Mouse (Mus musculus) liver, embryonic 11.5 days (tissue): ENCODE data around the gene Cirbp. TPM values are rescaled to one million over a fixed set of nuclear protein-coding genes. Genes with fewer than 3 reads are reported as not detected.
A peak's percentile ranks its signal among the peaks of the same experiment; 100 is the strongest.

Experiments
- ATAC-seq: fragments of 200-750 bp; cut with Nextera tagmentation; replicated peaks from 2 replicates; pipeline ENCODE4 v1.8.0; 2017; ENCODE audit warnings: moderate number of reproducible peaks, mild to moderate bottlenecking, moderate TSS enrichment, moderate library complexity; ENCODE audit not compliant: low FRiP score
- DNase-seq: peaks from one replicate; pipeline ENCODE4 v3.0.0-alpha.2; 2017; ENCODE audit warnings: low spot score
- H3K27ac ChIP-seq: fragments of 300-500 bp; sonication (generic); 2 replicates; pipeline ENCODE4 v1.5.1; 2014; ENCODE audit warnings: mild to moderate bottlenecking, low read depth, low read length, control low read depth
- H3K27me3 ChIP-seq: fragments of 300-500 bp; sonication (generic); replicated peaks from 2 replicates; pipeline ENCODE4 v1.6.1; 2014; ENCODE audit warnings: low read length, mixed read lengths; ENCODE audit not compliant: control insufficient read depth, insufficient read depth
- H3K36me3 ChIP-seq: fragments of 300-500 bp; sonication (generic); 2 replicates; pipeline ENCODE4 v1.6.1; 2014; ENCODE audit warnings: mild to moderate bottlenecking, low read length, moderate library complexity, mixed read lengths; ENCODE audit not compliant: control insufficient read depth, insufficient read depth
- H3K4me1 ChIP-seq: fragments of 300-500 bp; sonication (generic); replicated peaks from 2 replicates; pipeline ENCODE4 v1.6.1; 2014; ENCODE audit warnings: low read length, mixed read lengths; ENCODE audit not compliant: control insufficient read depth, insufficient read depth
- H3K4me2 ChIP-seq: fragments of 300-500 bp; sonication (generic); 2 replicates; pipeline ENCODE4 v1.6.1; 2014; ENCODE audit warnings: mild to moderate bottlenecking, control low read depth, moderate library complexity
- H3K4me3 ChIP-seq: fragments of 300-500 bp; sonication (generic); 2 replicates; pipeline ENCODE4 v1.5.1; 2014; ENCODE audit warnings: low read depth, low read length, control low read depth
- H3K9ac ChIP-seq: fragments of 300-500 bp; sonication (generic); 2 replicates; pipeline ENCODE4 v1.6.1; 2014; ENCODE audit warnings: low read depth, low read length, control low read depth
- H3K9me3 ChIP-seq: fragments of 300-500 bp; sonication (generic); 2 replicates; pipeline ENCODE4 v1.6.1; 2016; ENCODE audit warnings: low read length, inconsistent platforms, mixed read lengths; ENCODE audit not compliant: control insufficient read depth
- WGBS: fragments of 180-500 bp; shearing (Covaris S2); extraction: QIAGEN DNeasy Blood & Tissue Kit; methylation state at CpG from one replicate; pipeline ENCODE4 v1.1.7; 2014; 5-methylcytosine and 5-hydroxymethylcytosine counted together
- polyA plus RNA-seq: library from polyadenylated mRNA; unstranded; fragments of >200 nt; fragmentation: Nextera tagmentation; extraction: Ambion mirVana; gene quantifications from 2 replicates; pipeline ENCODE4 v1.2.1, GENCODE M21; 2014

The Cirbp gene
- polyA plus RNA-seq, result 22.5 and 25.1 TPM in 2 replicates

GRCm38 (mm10) chr10:80165392-80166128 lies at the start of gene Cirbp:
Gene Cirbp, plus strand, starts transcription at chr10:80165985.
- Histone ChIP-seq H3K27ac (peak within 1 kb of the TSS; percentile 65; the same call in 1 of the 2 replicates), H3K9me3 (no peaks in the 10 kb centered on the region), H3K27me3 (no peaks in the 10 kb centered on the region), H3K9ac (peak within 1 kb of the TSS; percentile 59), H3K4me2 (peak within 1 kb of the TSS; percentile 84), H3K4me1 (peaks cover 66% of the 10 kb centered on the region), H3K4me3 (peak within 1 kb of the TSS; percentile 84), H3K36me3 (peaks cover 7% of the 10 kb centered on the region)
- no peak for DNase-seq
- no peak for ATAC-seq
- WGBS, result 19% methylated on average over 20 of the region's 20 CpGs

- H3K4me3 ChIP-seq, result peak overlapping the region; percentile 97
- peak overlapping the region; percentile 99 for H3K9ac ChIP-seq
- under 1% methylated on average over 27 of the region's 27 CpGs for WGBS
- H3K36me3 ChIP-seq, result peaks cover 19% of the 10 kb centered on the region
- H3K9me3 ChIP-seq, result no peaks in the 10 kb centered on the region
- H3K4me2 ChIP-seq, result peak overlapping the region; percentile 96
- DNase-seq (no peak), ATAC-seq (no peak)
- H3K27me3 ChIP-seq, result no peaks in the 10 kb centered on the region
- peak overlapping the region; percentile 87 for H3K27ac ChIP-seq
- peaks cover 33% of the 10 kb centered on the region for H3K4me1 ChIP-seq
These were observed 49.2 kb upstream of the Cirbp start for GRCm38 (mm10) chr10:80116563-80116926.

GRCm38 (mm10) chr10:80116927-80117691 lies 48.7 kb upstream of the Cirbp start:
- no peaks in the 10 kb centered on the region for H3K27me3 ChIP-seq
- DNase-seq, result no peak
- H3K4me3 ChIP-seq, result peak overlapping the region; percentile 97
- peak overlapping the region; percentile 99 for H3K9ac ChIP-seq
- no peaks in the 10 kb centered on the region for H3K9me3 ChIP-seq
- WGBS, result 2% methylated on average over 30 of the region's 30 CpGs
- peaks cover 35% of the 10 kb centered on the region for H3K4me1 ChIP-seq
- peak overlapping the region; percentile 96 for H3K4me2 ChIP-seq
- peak overlapping the region; percentile 87 for H3K27ac ChIP-seq
- ATAC-seq, result peak; percentile 3; the same call in 1 of the 2 replicates
- peaks cover 24% of the 10 kb centered on the region for H3K36me3 ChIP-seq

GRCm38 (mm10) chr10:80117736-80118135 lies 48.0 kb upstream of the Cirbp start:
- no peaks in the 10 kb centered on the region for H3K9me3 ChIP-seq
- peak overlapping the region; percentile 87 for H3K27ac ChIP-seq
- H3K4me2 ChIP-seq, result peak overlapping the region; percentile 96
- ATAC-seq (no peak), DNase-seq (no peak)
- peaks cover 35% of the 10 kb centered on the region for H3K4me1 ChIP-seq
- H3K9ac ChIP-seq, result peak overlapping the region; percentile 99
- H3K36me3 ChIP-seq, result peaks cover 25% of the 10 kb centered on the region
- peak overlapping the region; percentile 97 for H3K4me3 ChIP-seq
- WGBS, result 50% methylated on average over 1 of the region's 1 CpGs
- H3K27me3 ChIP-seq, result no peaks in the 10 kb centered on the region

- 86% methylated on average over 6 of the region's 6 CpGs for WGBS
- no peak for ATAC-seq
- Histone ChIP-seq H3K27me3 (no peaks in the 10 kb centered on the region), H3K27ac (no peak overlapping the region), H3K9me3 (no peaks in the 10 kb centered on the region), H3K4me1 (peaks cover 39% of the 10 kb centered on the region), H3K9ac (peak overlapping the region; percentile 0; the same call in 1 of the 2 replicates), H3K36me3 (peaks cover 29% of the 10 kb centered on the region), H3K4me2 (peak overlapping the region; percentile 96), H3K4me3 (peak overlapping the region; percentile 97)
- DNase-seq, result no peak
These were observed 47.2 kb upstream of the Cirbp start for GRCm38 (mm10) chr10:80118552-80118951.

- Histone ChIP-seq H3K27ac (no peak overlapping the region), H3K4me1 (peaks cover 49% of the 10 kb centered on the region), H3K36me3 (peaks cover 38% of the 10 kb centered on the region), H3K27me3 (no peaks in the 10 kb centered on the region), H3K9me3 (no peaks in the 10 kb centered on the region), H3K4me2 (no peak overlapping the region), H3K9ac (no peak overlapping the region), H3K4me3 (no peak overlapping the region)
- ATAC-seq (no peak), DNase-seq (no peak)
- 89% methylated on average over 2 of the region's 2 CpGs for WGBS
These were observed 45.6 kb upstream of the Cirbp start for GRCm38 (mm10) chr10:80120146-80120545.

GRCm38 (mm10) chr10:80121639-80122038 lies 44.1 kb upstream of the Cirbp start:
- 52% methylated on average over 2 of the region's 2 CpGs for WGBS
- no peak overlapping the region for H3K9ac ChIP-seq
- no peaks in the 10 kb centered on the region for H3K27me3 ChIP-seq
- no peak overlapping the region for H3K4me2 ChIP-seq
- no peak for DNase-seq
- no peaks in the 10 kb centered on the region for H3K9me3 ChIP-seq
- H3K4me1 ChIP-seq, result peaks cover 50% of the 10 kb centered on the region
- ATAC-seq, result no peak
- no peak overlapping the region for H3K27ac ChIP-seq
- H3K4me3 ChIP-seq, result no peak overlapping the region
- peaks cover 52% of the 10 kb centered on the region for H3K36me3 ChIP-seq

GRCm38 (mm10) chr10:80123932-80124562 lies 41.7 kb upstream of the Cirbp start:
- H3K36me3 ChIP-seq, result peaks cover 73% of the 10 kb centered on the region
- no peaks in the 10 kb centered on the region for H3K27me3 ChIP-seq
- H3K4me2 ChIP-seq, result peak overlapping the region; percentile 41
- peaks cover 29% of the 10 kb centered on the region for H3K4me1 ChIP-seq
- no peak overlapping the region; the same call in 1 of the 2 replicates for H3K4me3 ChIP-seq
- peak overlapping the region; percentile 42 for H3K9ac ChIP-seq
- peak; percentile 32 for DNase-seq
- ATAC-seq, result peak; percentile 81
- peak overlapping the region; percentile 54; the same call in 1 of the 2 replicates for H3K27ac ChIP-seq
- WGBS, result 77% methylated on average over 9 of the region's 9 CpGs
- no peaks in the 10 kb centered on the region for H3K9me3 ChIP-seq
